Mouse (Mus musculus): Measurements from ENCODE around the gene A630001G21Rik.

A630001G21Rik gene

GRCm38 (mm10) chr1:85735463-85736123 is 42.9 kb downstream of the A630001G21Rik start:
- no peak for DNase-seq (ENCODE audit: low read depth, low spot score)

- no peak for DNase-seq (ENCODE audit: low read depth, low spot score)
Observed at GRCm38 (mm10) chr1:85734511-85734910, 43.9 kb downstream of the A630001G21Rik start.

GRCm38 (mm10) chr1:85732581-85732980 is 45.9 kb downstream of the A630001G21Rik start:
- DNase-seq (ENCODE audit: low read depth, low spot score) = no peak

- no peak for DNase-seq (ENCODE audit: low read depth, low spot score)
Observed at GRCm38 (mm10) chr1:85730471-85730870, 48.0 kb downstream of the A630001G21Rik start.

- DNase-seq (ENCODE audit: low read depth, low spot score) = peak; percentile 18
Observed at GRCm38 (mm10) chr1:85720220-85720893, 58.1 kb downstream of the A630001G21Rik start.

- no peak for DNase-seq (ENCODE audit: low read depth, low spot score)
Observed at GRCm38 (mm10) chr1:85719049-85719448, 59.4 kb downstream of the A630001G21Rik start.

GRCm38 (mm10) chr1:85716447-85717027 is 61.9 kb downstream of the A630001G21Rik start:
- DNase-seq (ENCODE audit: low read depth, low spot score) = no peak

GRCm38 (mm10) chr1:85714501-85714900 is 63.9 kb downstream of the A630001G21Rik start:
- no peak for DNase-seq (ENCODE audit: low read depth, low spot score)

- no peak for DNase-seq (ENCODE audit: low read depth, low spot score)
Observed at GRCm38 (mm10) chr1:85706754-85707153, 71.7 kb downstream of the A630001G21Rik start.

GRCm38 (mm10) chr1:85705552-85705951 is 72.9 kb downstream of the A630001G21Rik start:
- DNase-seq (ENCODE audit: low read depth, low spot score) = no peak

GRCm38 (mm10) chr1:85703245-85704186 is 74.9 kb downstream of the A630001G21Rik start:
- peak; percentile 64 for DNase-seq (ENCODE audit: low read depth, low spot score)

GRCm38 (mm10) chr1:85702531-85702930 is 75.9 kb downstream of the A630001G21Rik start:
- DNase-seq (ENCODE audit: low read depth, low spot score) = no peak

GRCm38 (mm10) chr1:85697721-85698493 is 80.5 kb downstream of the A630001G21Rik start:
- no peak for DNase-seq (ENCODE audit: low read depth, low spot score)

GRCm38 (mm10) chr1:85695646-85696045 is 82.8 kb downstream of the A630001G21Rik start:
- DNase-seq (ENCODE audit: low read depth, low spot score) = no peak

GRCm38 (mm10) chr1:85693280-85693679 is 85.2 kb downstream of the A630001G21Rik start:
- DNase-seq (ENCODE audit: low read depth, low spot score) = no peak

- DNase-seq (ENCODE audit: low read depth, low spot score) = no peak
Observed at GRCm38 (mm10) chr1:85692281-85692680, 86.2 kb downstream of the A630001G21Rik start.

- no peak for DNase-seq (ENCODE audit: low read depth, low spot score)
Observed at GRCm38 (mm10) chr1:85690544-85690943, 87.9 kb downstream of the A630001G21Rik start.

GRCm38 (mm10) chr1:85687346-85687745 is 91.1 kb downstream of the A630001G21Rik start:
- DNase-seq (ENCODE audit: low read depth, low spot score) = no peak

GRCm38 (mm10) chr1:85686666-85687065 is 91.8 kb downstream of the A630001G21Rik start:
- DNase-seq (ENCODE audit: low read depth, low spot score) = no peak

- no peak for DNase-seq (ENCODE audit: low read depth, low spot score)
Observed at GRCm38 (mm10) chr1:85680226-85680625, 98.2 kb downstream of the A630001G21Rik start.
